Mouse (Mus musculus) midbrain, embryonic 11.5 days (tissue): ENCODE data around the gene Syne1. TPM values are rescaled to one million over a fixed set of nuclear protein-coding genes. Genes with fewer than 3 reads are reported as not detected.

Source experiments
- ATAC-seq: fragments of 200-750 bp; cut with Nextera tagmentation; 2 replicates; pipeline ENCODE4 v1.8.0; 2017; ENCODE audit warnings: moderate TSS enrichment, moderate library complexity; ENCODE audit not compliant: low FRiP score
- DNase-seq: peaks from one replicate; pipeline ENCODE4 v3.0.0; 2015; ENCODE audit warnings: low spot score; ENCODE audit errors: missing footprints
- H3K27ac ChIP-seq: fragments of 300-500 bp; sonication (generic); 2 replicates; pipeline ENCODE4 v1.5.1; 2014; ENCODE audit warnings: low read depth, low read length
- H3K27me3 ChIP-seq: fragments of 300-500 bp; sonication (generic); 2 replicates; pipeline ENCODE4 v1.6.1; 2014; ENCODE audit warnings: mild to moderate bottlenecking, low read length, moderate library complexity, mixed read lengths; ENCODE audit not compliant: control insufficient read depth, insufficient read depth
- H3K36me3 ChIP-seq: fragments of 300-500 bp; sonication (generic); 2 replicates; pipeline ENCODE4 v1.6.1; 2014; ENCODE audit warnings: mild to moderate bottlenecking, low read length, moderate library complexity, mixed read lengths; ENCODE audit not compliant: control insufficient read depth, insufficient read depth
- H3K4me1 ChIP-seq: fragments of 300-500 bp; sonication (generic); 2 replicates; pipeline ENCODE4 v1.6.1; 2014; ENCODE audit warnings: low read length; ENCODE audit not compliant: control insufficient read depth, insufficient read depth
- H3K4me2 ChIP-seq: fragments of 300-500 bp; sonication (generic); 2 replicates; pipeline ENCODE4 v1.6.1; 2014; ENCODE audit warnings: mild to moderate bottlenecking, moderate library complexity
- H3K4me3 ChIP-seq: fragments of 300-500 bp; sonication (generic); 2 replicates; pipeline ENCODE4 v1.5.1; 2014; ENCODE audit warnings: low read depth, low read length
- H3K9ac ChIP-seq: fragments of 300-500 bp; sonication (generic); 2 replicates; pipeline ENCODE4 v1.6.1; 2014; ENCODE audit warnings: low read length
- H3K9me3 ChIP-seq: fragments of 300-500 bp; sonication (generic); 2 replicates; pipeline ENCODE4 v1.6.1; 2016; ENCODE audit warnings: low read length; ENCODE audit not compliant: control insufficient read depth
- WGBS: fragments of 180-500 bp; shearing (Covaris S2); extraction: QIAGEN DNeasy Blood & Tissue Kit; methylation state at CpG from one replicate; pipeline ENCODE4 v1.1.7; 2014; 5-methylcytosine and 5-hydroxymethylcytosine counted together
- polyA plus RNA-seq: library from polyadenylated mRNA; unstranded; fragments of >200 nt; fragmentation: Nextera tagmentation; extraction: Ambion mirVana; gene quantifications from 2 replicates; pipeline ENCODE4 v1.2.1, GENCODE M21; 2014

Gene Syne1
- polyA plus RNA-seq, 1 experiment from 2014 or later: 2.9 TPM

GRCm38 (mm10) chr10:5317602-5318001 is 233.7 kb downstream of the Syne1 start:
- Histone ChIP-seq H3K27me3 (no peaks in the 10 kb centered on the region), H3K9me3 (no peaks in the 10 kb centered on the region), H3K27ac (no peak overlapping the region), H3K4me3 (no peak overlapping the region), H3K4me1 (no peaks in the 10 kb centered on the region), H3K4me2 (no peak overlapping the region), H3K9ac (no peak overlapping the region), H3K36me3 (no peaks in the 10 kb centered on the region)
- ATAC-seq: peak; percentile 64; the same call in 1 of the 2 replicates
- peak; percentile 91 for DNase-seq
- 30% methylated on average over 6 of the region's 6 CpGs for WGBS

GRCm38 (mm10) chr10:5312437-5312836 is 238.8 kb downstream of the Syne1 start:
- no peak overlapping the region for H3K9ac ChIP-seq
- no peaks in the 10 kb centered on the region for H3K27me3 ChIP-seq
- no peak overlapping the region for H3K4me3 ChIP-seq
- DNase-seq (no peak), ATAC-seq (no peak)
- no peak overlapping the region for H3K27ac ChIP-seq
- H3K36me3 ChIP-seq: no peaks in the 10 kb centered on the region
- no peak overlapping the region for H3K4me2 ChIP-seq
- no peaks in the 10 kb centered on the region for H3K9me3 ChIP-seq
- peaks cover 4% of the 10 kb centered on the region; the same call in 1 of the 2 replicates for H3K4me1 ChIP-seq
- WGBS: 78% methylated on average over 4 of the region's 4 CpGs

GRCm38 (mm10) chr10:5309961-5310713 is 241.1 kb downstream of the Syne1 start:
- H3K27ac ChIP-seq: no peak overlapping the region
- no peaks in the 10 kb centered on the region for H3K36me3 ChIP-seq
- no peak overlapping the region for H3K9ac ChIP-seq
- H3K4me2 ChIP-seq: no peak overlapping the region
- peak; percentile 85 for ATAC-seq
- H3K9me3 ChIP-seq: no peaks in the 10 kb centered on the region
- WGBS: 9% methylated on average over 4 of the region's 4 CpGs
- H3K27me3 ChIP-seq: no peaks in the 10 kb centered on the region
- no peak overlapping the region for H3K4me3 ChIP-seq
- peaks cover 4% of the 10 kb centered on the region; the same call in 1 of the 2 replicates for H3K4me1 ChIP-seq
- no peak for DNase-seq

- Histone ChIP-seq H3K36me3 (no peaks in the 10 kb centered on the region), H3K4me2 (no peak overlapping the region), H3K4me1 (peaks cover 4% of the 10 kb centered on the region; the same call in 1 of the 2 replicates), H3K9ac (no peak overlapping the region), H3K4me3 (no peak overlapping the region), H3K9me3 (no peaks in the 10 kb centered on the region), H3K27ac (no peak overlapping the region), H3K27me3 (no peaks in the 10 kb centered on the region)
- ATAC-seq (peak; percentile 34; the same call in 1 of the 2 replicates), DNase-seq (no peak)
- 36% methylated on average over 10 of the region's 10 CpGs for WGBS
Measured at GRCm38 (mm10) chr10:5309398-5309797, 241.9 kb downstream of the Syne1 start.

- no peak overlapping the region for H3K4me3 ChIP-seq
- H3K9me3 ChIP-seq: no peaks in the 10 kb centered on the region
- ATAC-seq: no peak
- H3K9ac ChIP-seq: no peak overlapping the region
- DNase-seq: no peak
- peaks cover 4% of the 10 kb centered on the region; the same call in 1 of the 2 replicates for H3K4me1 ChIP-seq
- H3K4me2 ChIP-seq: no peak overlapping the region
- H3K36me3 ChIP-seq: no peaks in the 10 kb centered on the region
- WGBS: 55% methylated on average over 6 of the region's 6 CpGs
- H3K27ac ChIP-seq: no peak overlapping the region
- H3K27me3 ChIP-seq: no peaks in the 10 kb centered on the region
Measured at GRCm38 (mm10) chr10:5305555-5305954, 245.7 kb downstream of the Syne1 start.

- Histone ChIP-seq H3K27ac (no peak overlapping the region), H3K9ac (no peak overlapping the region), H3K9me3 (no peaks in the 10 kb centered on the region), H3K4me3 (no peak overlapping the region), H3K36me3 (no peaks in the 10 kb centered on the region), H3K4me2 (no peak overlapping the region), H3K27me3 (no peaks in the 10 kb centered on the region), H3K4me1 (no peaks in the 10 kb centered on the region)
- WGBS: 54% methylated on average over 7 of the region's 7 CpGs
- DNase-seq (no peak), ATAC-seq (no peak)
Measured at GRCm38 (mm10) chr10:5295291-5295891, 255.9 kb downstream of the Syne1 start.

GRCm38 (mm10) chr10:5289575-5289909 is 261.7 kb downstream of the Syne1 start:
- no peak overlapping the region for H3K9ac ChIP-seq
- no peaks in the 10 kb centered on the region for H3K4me1 ChIP-seq
- no peak overlapping the region for H3K4me3 ChIP-seq
- H3K4me2 ChIP-seq: no peak overlapping the region
- H3K27me3 ChIP-seq: no peaks in the 10 kb centered on the region
- no peaks in the 10 kb centered on the region for H3K36me3 ChIP-seq
- no peak for DNase-seq
- H3K9me3 ChIP-seq: no peaks in the 10 kb centered on the region; the same call in 1 of the 2 replicates
- no peak overlapping the region for H3K27ac ChIP-seq
- 88% methylated on average over 5 of the region's 5 CpGs for WGBS
- no peak for ATAC-seq

- Histone ChIP-seq H3K4me3 (no peak overlapping the region), H3K4me1 (no peaks in the 10 kb centered on the region), H3K27me3 (no peaks in the 10 kb centered on the region), H3K9ac (no peak overlapping the region), H3K27ac (no peak overlapping the region), H3K36me3 (no peaks in the 10 kb centered on the region), H3K9me3 (no peaks in the 10 kb centered on the region; the same call in 1 of the 2 replicates), H3K4me2 (no peak overlapping the region)
- WGBS: 56% methylated on average over 19 of the region's 19 CpGs
- ATAC-seq: peak; percentile 65
- peak; percentile 87 for DNase-seq
Measured at GRCm38 (mm10) chr10:5288716-5289574, 262.3 kb downstream of the Syne1 start.

- no peaks in the 10 kb centered on the region; the same call in 1 of the 2 replicates for H3K9me3 ChIP-seq
- no peak overlapping the region for H3K9ac ChIP-seq
- WGBS: 79% methylated on average over 6 of the region's 6 CpGs
- DNase-seq: no peak
- no peaks in the 10 kb centered on the region for H3K4me1 ChIP-seq
- no peak overlapping the region for H3K4me2 ChIP-seq
- H3K27ac ChIP-seq: no peak overlapping the region
- no peaks in the 10 kb centered on the region for H3K36me3 ChIP-seq
- no peaks in the 10 kb centered on the region for H3K27me3 ChIP-seq
- no peak overlapping the region for H3K4me3 ChIP-seq
- no peak for ATAC-seq
Measured at GRCm38 (mm10) chr10:5288262-5288661, 263.0 kb downstream of the Syne1 start.
